Mouse (Mus musculus) layer of hippocampus, postnatal 14 days (tissue): ENCODE data around the gene Snx13. TPM values are rescaled to one million over a fixed set of nuclear protein-coding genes. Genes with fewer than 3 reads are reported as not detected.

Experiments
- DNase-seq, 2 experiments: peaks; one replicate each; pipeline ENCODE4 v3.0.0; 2021 to 2022; ENCODE audit warnings: low spot score in 2 of 2, mixed read lengths in 1 of 2
- long read RNA-seq, 2 experiments: library from polyadenylated mRNA; stranded (forward); transcript quantifications; one replicate each; pipeline ENCODE4 v2.0.0; 2021
- total RNA-seq, 2 experiments: library from RNA; stranded (reverse); gene quantifications; 2 replicates each; pipeline ENCODE4 v1.2.3; 2021

Snx13 gene
- total RNA-seq: 10 to 100 TPM; 58.7 to 59.0 TPM
- long read RNA-seq, experiment 1, full-length matches to known transcripts: 17 of 27 reads
- long read RNA-seq, experiment 1, partial matches to known transcripts: 2 of 27 reads
- long read RNA-seq, experiment 1, other reads (novel, unspliced or antisense): 8 of 27 reads
- long read RNA-seq, experiment 2, full-length matches to known transcripts: 32 of 49 reads
- long read RNA-seq, experiment 2, partial matches to known transcripts: 5 of 49 reads
- long read RNA-seq, experiment 2, other reads (novel, unspliced or antisense): 12 of 49 reads

- peak; percentile 86 to 91 for DNase-seq
Observed at GRCm38 (mm10) chr12:35046999-35047319, at the start of gene Snx13. Gene Snx13 (plus strand): TSS chr12:35047186.

GRCm38 (mm10) chr12:34997597-34998182 is 49.3 kb upstream of the Snx13 start:
- DNase-seq: peak in 1 of 2 experiments; percentile 24

GRCm38 (mm10) chr12:34998778-34999467 is 48.1 kb upstream of the Snx13 start:
- no peak for DNase-seq

- DNase-seq: no peak
Observed at GRCm38 (mm10) chr12:35000323-35000722, 46.7 kb upstream of the Snx13 start.

GRCm38 (mm10) chr12:35005748-35006147 is 41.2 kb upstream of the Snx13 start:
- DNase-seq: no peak

GRCm38 (mm10) chr12:35007851-35008250 is 39.1 kb upstream of the Snx13 start:
- no peak for DNase-seq

- DNase-seq: peak; percentile 36 to 54
Observed at GRCm38 (mm10) chr12:35008340-35009137, 38.4 kb upstream of the Snx13 start.

GRCm38 (mm10) chr12:35011462-35011861 is 35.5 kb upstream of the Snx13 start:
- DNase-seq: no peak

GRCm38 (mm10) chr12:35013950-35014349 is 33.0 kb upstream of the Snx13 start:
- no peak for DNase-seq

- peak in 1 of 2 experiments; percentile 66 for DNase-seq
Observed at GRCm38 (mm10) chr12:35016056-35016455, 30.9 kb upstream of the Snx13 start.

- DNase-seq: no peak
Observed at GRCm38 (mm10) chr12:35016481-35017250, 30.3 kb upstream of the Snx13 start.

- DNase-seq: no peak
Observed at GRCm38 (mm10) chr12:35018679-35019237, 28.2 kb upstream of the Snx13 start.

- DNase-seq: no peak
Observed at GRCm38 (mm10) chr12:35021285-35021684, 25.7 kb upstream of the Snx13 start.

- DNase-seq: no peak
Observed at GRCm38 (mm10) chr12:35022066-35022465, 24.9 kb upstream of the Snx13 start.

- DNase-seq: no peak
Observed at GRCm38 (mm10) chr12:35025916-35026432, 21.0 kb upstream of the Snx13 start.

- DNase-seq: no peak
Observed at GRCm38 (mm10) chr12:35027533-35027932, 19.5 kb upstream of the Snx13 start.

- peak; percentile 33 to 35 for DNase-seq
Observed at GRCm38 (mm10) chr12:35038668-35039570, 8.1 kb upstream of the Snx13 start.

GRCm38 (mm10) chr12:35039571-35039936 is 7.4 kb upstream of the Snx13 start:
- DNase-seq: no peak

GRCm38 (mm10) chr12:35041964-35042363 is 5.0 kb upstream of the Snx13 start:
- DNase-seq: no peak
